Mouse (Mus musculus): ENCODE results near the gene Lcor. TPM values are rescaled to one million over a fixed set of nuclear protein-coding genes. Genes with fewer than 3 reads are reported as not detected.

Lcor gene
- polyA plus RNA-seq, 1 experiment, result 4.8 TPM

DNA sequence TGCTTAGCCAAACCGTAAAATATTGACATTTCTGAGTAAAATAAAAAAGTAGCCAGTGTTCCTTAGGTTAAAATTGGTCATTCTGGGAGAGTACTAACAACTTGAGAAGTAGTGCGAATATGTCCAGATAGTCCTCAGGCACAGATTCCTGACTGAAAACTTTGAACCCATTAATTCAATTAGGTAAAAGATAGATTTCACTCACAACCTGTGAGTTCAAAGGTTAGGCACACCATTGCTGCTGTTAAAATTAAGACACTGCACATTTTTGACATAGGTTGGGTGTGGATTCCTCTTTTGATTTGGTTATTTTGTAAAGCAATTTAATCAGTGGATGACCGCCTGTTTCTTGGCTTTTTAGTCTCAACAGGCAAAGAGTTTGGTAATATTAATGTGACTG, 78.4 kb downstream of the Lcor start:
- no peak for TF ChIP-seq CTCF (IDR thresholded peaks at IDR 0.05; ENCODE audit: borderline replicate concordance, control insufficient read depth, extremely low read depth, insufficient read depth, low read length, poor library complexity)
- no peak for TF ChIP-seq POLR2A (IDR thresholded peaks at IDR 0.05; ENCODE audit: control insufficient read depth, extremely low read depth, insufficient read depth, low read length, poor library complexity)
- WGBS, result 97% methylated on average over 3 of the region's 3 CpGs
- peaks cover 19% of the 10 kb centered on the region for H3K36me3 ChIP-seq (ENCODE audit: control insufficient read depth, insufficient read depth, low read length)
- H3K4me3 ChIP-seq (ENCODE audit: control insufficient read depth, insufficient read depth, low read length), result no peak overlapping the region
- no peak overlapping the region for H3K27ac ChIP-seq (ENCODE audit: control insufficient read depth, insufficient read depth, low read length)
- no peaks in the 10 kb centered on the region for H3K27me3 ChIP-seq (ENCODE audit: control insufficient read depth, insufficient read depth, low read length)
- H3K4me1 ChIP-seq (replicated peaks; ENCODE audit: control insufficient read depth, insufficient read depth, low read length), result no peaks in the 10 kb centered on the region
- no peak for DNase-seq

DNA sequence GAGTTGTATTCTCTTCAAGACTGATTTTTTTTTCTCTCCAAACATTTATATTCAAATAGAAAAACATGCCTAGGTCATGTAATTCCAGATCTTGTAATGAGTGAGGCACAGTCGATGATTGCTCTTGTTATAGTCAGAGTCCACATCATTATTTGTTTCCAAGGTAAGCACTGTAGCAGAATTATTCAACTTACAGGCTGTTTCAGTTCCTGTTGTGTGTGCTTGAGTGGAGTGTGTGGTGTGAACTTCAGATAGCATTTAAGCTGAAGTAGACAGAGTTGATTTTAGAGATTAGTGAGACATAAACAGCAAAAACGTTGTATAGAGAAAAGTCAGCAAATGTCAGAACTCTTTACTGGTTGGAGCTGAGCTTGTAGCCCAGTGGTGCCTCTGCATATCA, 86.4 kb downstream of the Lcor start:
- Histone ChIP-seq H3K27ac (ENCODE audit: control insufficient read depth, insufficient read depth, low read length) (no peak overlapping the region), H3K27me3 (ENCODE audit: control insufficient read depth, insufficient read depth, low read length) (no peaks in the 10 kb centered on the region), H3K36me3 (ENCODE audit: control insufficient read depth, insufficient read depth, low read length) (no peaks in the 10 kb centered on the region), H3K4me1 (replicated peaks; ENCODE audit: control insufficient read depth, insufficient read depth, low read length) (no peaks in the 10 kb centered on the region), H3K4me3 (ENCODE audit: control insufficient read depth, insufficient read depth, low read length) (no peak overlapping the region)
- TF ChIP-seq CTCF (IDR thresholded peaks at IDR 0.05; ENCODE audit: borderline replicate concordance, control insufficient read depth, extremely low read depth, insufficient read depth, low read length, poor library complexity), result no peak
- no peak for TF ChIP-seq POLR2A (IDR thresholded peaks at IDR 0.05; ENCODE audit: control insufficient read depth, extremely low read depth, insufficient read depth, low read length, poor library complexity)
- WGBS, result 77% methylated on average over 2 of the region's 2 CpGs
- no peak for DNase-seq

DNA sequence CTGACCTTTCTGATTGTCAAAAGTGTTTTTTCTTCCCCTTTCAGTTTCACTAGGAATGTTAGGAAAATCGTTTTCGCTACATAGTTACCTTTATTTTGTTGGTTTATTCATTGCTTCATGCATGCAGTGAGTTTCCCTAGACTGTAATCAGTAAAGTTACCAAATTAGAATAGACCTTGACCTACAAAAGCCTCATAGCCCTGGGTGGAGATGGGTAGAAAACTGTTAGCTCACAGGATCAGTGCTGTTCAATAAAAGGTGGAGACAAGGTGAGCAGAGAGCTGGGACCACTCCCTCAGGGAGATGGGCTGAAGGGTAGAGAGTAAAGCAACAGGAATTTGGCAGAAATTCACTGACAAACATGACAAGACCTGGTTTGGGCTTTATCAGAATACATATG, 91.3 kb downstream of the Lcor start:
- 85% methylated on average over 2 of the region's 2 CpGs for WGBS
- no peak for TF ChIP-seq POLR2A (IDR thresholded peaks at IDR 0.05; ENCODE audit: control insufficient read depth, extremely low read depth, insufficient read depth, low read length, poor library complexity)
- TF ChIP-seq CTCF (IDR thresholded peaks at IDR 0.05; ENCODE audit: borderline replicate concordance, control insufficient read depth, extremely low read depth, insufficient read depth, low read length, poor library complexity), result no peak
- no peak for DNase-seq
- Histone ChIP-seq H3K27me3 (ENCODE audit: control insufficient read depth, insufficient read depth, low read length) (no peaks in the 10 kb centered on the region), H3K4me1 (replicated peaks; ENCODE audit: control insufficient read depth, insufficient read depth, low read length) (no peaks in the 10 kb centered on the region), H3K27ac (ENCODE audit: control insufficient read depth, insufficient read depth, low read length) (no peak overlapping the region), H3K36me3 (ENCODE audit: control insufficient read depth, insufficient read depth, low read length) (no peaks in the 10 kb centered on the region), H3K4me3 (ENCODE audit: control insufficient read depth, insufficient read depth, low read length) (no peak overlapping the region)

DNA sequence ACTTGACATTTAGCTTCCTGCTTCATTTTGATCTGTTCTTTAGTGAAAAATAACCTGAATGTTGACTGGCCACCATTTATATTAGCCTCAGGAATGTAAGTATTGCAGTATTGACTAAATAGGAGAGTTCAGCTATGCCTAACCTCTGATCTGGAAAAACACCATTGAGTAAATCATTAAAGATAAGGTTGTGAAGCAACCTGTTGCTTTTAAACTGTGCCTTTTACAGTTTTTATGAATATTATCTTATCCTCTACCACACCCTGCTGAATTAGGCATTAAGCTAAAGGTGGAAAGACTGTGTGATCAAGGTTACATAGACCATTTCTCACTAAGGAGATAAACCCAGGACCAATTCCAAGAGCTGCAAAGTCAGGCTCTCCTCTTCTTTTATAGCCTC, 95.1 kb downstream of the Lcor start:
- Histone ChIP-seq H3K4me1 (replicated peaks; ENCODE audit: control insufficient read depth, insufficient read depth, low read length) (no peaks in the 10 kb centered on the region), H3K4me3 (ENCODE audit: control insufficient read depth, insufficient read depth, low read length) (no peak overlapping the region), H3K27ac (ENCODE audit: control insufficient read depth, insufficient read depth, low read length) (no peak overlapping the region), H3K36me3 (ENCODE audit: control insufficient read depth, insufficient read depth, low read length) (peaks cover 6% of the 10 kb centered on the region; the same call in 1 of the 2 replicates), H3K27me3 (ENCODE audit: control insufficient read depth, insufficient read depth, low read length) (no peaks in the 10 kb centered on the region)
- DNase-seq, result no peak
- TF ChIP-seq POLR2A (IDR thresholded peaks at IDR 0.05; ENCODE audit: control insufficient read depth, extremely low read depth, insufficient read depth, low read length, poor library complexity), result no peak
- TF ChIP-seq CTCF (IDR thresholded peaks at IDR 0.05; ENCODE audit: borderline replicate concordance, control insufficient read depth, extremely low read depth, insufficient read depth, low read length, poor library complexity), result no peak

DNA sequence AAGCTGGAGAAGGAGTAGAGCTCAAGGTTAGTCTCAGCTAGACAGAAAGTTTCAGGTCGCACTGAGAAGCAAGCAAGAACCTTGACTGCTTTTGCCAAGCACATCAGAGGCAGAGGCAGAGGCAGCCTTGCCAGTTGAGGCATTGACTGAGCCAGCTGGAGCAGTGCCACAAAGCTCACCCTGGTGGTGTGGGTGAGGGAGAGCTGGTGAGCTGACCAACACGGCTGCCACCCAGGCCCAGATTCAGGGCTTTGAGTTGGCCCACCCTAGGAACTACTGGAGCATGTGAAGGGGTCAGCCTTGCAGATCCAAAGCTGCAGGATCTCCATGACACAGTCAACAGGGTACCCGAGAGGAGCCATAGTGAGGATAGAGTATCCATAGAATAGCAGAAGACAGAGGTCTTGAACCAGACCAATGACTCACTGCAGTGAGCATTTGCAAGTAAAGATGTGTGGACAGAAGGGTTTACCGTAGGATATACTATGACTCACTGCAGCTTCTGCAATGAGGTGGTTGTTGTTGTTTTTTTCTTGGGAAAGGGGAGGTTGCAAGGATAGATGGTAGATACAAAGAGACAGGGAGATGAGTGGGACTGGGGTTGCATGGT, 97.0 kb downstream of the Lcor start:
- no peak for DNase-seq
- WGBS, result 89% methylated on average over 4 of the region's 4 CpGs

DNA sequence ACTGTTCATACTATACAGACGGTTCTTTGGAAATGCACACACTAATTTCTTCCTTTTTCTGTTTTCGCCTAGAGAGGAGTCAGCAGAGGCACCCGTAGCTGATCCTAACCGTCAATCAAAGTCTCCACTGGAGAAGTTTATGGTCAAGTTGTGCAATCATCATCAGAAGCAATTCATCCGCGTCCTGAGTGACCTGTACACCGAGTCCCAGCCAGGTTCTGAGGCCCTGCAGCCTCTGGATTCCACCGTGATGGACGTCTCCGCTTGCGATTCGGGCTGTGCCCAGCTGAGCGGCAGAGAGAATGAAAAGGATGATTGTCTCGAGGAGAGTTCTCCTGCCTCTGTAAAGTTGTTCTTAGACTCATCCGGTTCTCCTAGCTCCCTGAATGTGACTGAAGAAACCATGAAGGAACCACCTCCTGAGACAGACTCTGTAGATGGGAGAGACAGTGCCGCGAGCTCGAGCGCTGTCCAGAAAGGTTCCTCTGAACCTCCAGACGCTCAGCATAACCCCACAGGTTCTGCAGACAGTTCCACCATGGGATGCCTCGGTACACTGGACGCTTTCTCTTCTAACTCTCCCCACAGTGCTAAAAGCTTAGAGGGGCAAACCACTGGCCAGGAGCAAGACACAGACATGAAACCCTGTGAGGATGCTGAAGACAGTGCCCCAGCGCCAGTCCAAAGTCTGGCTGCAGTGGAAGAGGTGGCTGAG, 99.4 kb downstream of the Lcor start, which contains the start of gene Gm340:
TSS of gene Gm340 (plus strand) at position 665 of the 715 bp plus-strand sequence.
- Histone ChIP-seq H3K36me3 (ENCODE audit: control insufficient read depth, insufficient read depth, low read length) (peaks cover 10% of the 10 kb centered on the region; the same call in 1 of the 2 replicates), H3K4me3 (ENCODE audit: control insufficient read depth, insufficient read depth, low read length) (no peak within 1 kb of the TSS), H3K27me3 (ENCODE audit: control insufficient read depth, insufficient read depth, low read length) (no peaks in the 10 kb centered on the region), H3K4me1 (replicated peaks; ENCODE audit: control insufficient read depth, insufficient read depth, low read length) (no peaks in the 10 kb centered on the region), H3K27ac (ENCODE audit: control insufficient read depth, insufficient read depth, low read length) (no peak within 1 kb of the TSS)
- TF ChIP-seq CTCF (IDR thresholded peaks at IDR 0.05; ENCODE audit: borderline replicate concordance, control insufficient read depth, extremely low read depth, insufficient read depth, low read length, poor library complexity), result no peak
- no peak for TF ChIP-seq POLR2A (IDR thresholded peaks at IDR 0.05; ENCODE audit: control insufficient read depth, extremely low read depth, insufficient read depth, low read length, poor library complexity)
- no peak for DNase-seq
- WGBS, result 97% methylated on average over 23 of the region's 23 CpGs

More for the DNA sequence above, 97.0 kb downstream of the Lcor start:
- peaks cover 10% of the 10 kb centered on the region; the same call in 1 of the 2 replicates for H3K36me3 ChIP-seq (ENCODE audit: control insufficient read depth, insufficient read depth, low read length)
- no peaks in the 10 kb centered on the region for H3K27me3 ChIP-seq (ENCODE audit: control insufficient read depth, insufficient read depth, low read length)
- no peak overlapping the region for H3K27ac ChIP-seq (ENCODE audit: control insufficient read depth, insufficient read depth, low read length)
- no peaks in the 10 kb centered on the region for H3K4me1 ChIP-seq (replicated peaks; ENCODE audit: control insufficient read depth, insufficient read depth, low read length)
- H3K4me3 ChIP-seq (ENCODE audit: control insufficient read depth, insufficient read depth, low read length), result no peak overlapping the region
- no peak for TF ChIP-seq CTCF (IDR thresholded peaks at IDR 0.05; ENCODE audit: borderline replicate concordance, control insufficient read depth, extremely low read depth, insufficient read depth, low read length, poor library complexity)
- no peak for TF ChIP-seq POLR2A (IDR thresholded peaks at IDR 0.05; ENCODE audit: control insufficient read depth, extremely low read depth, insufficient read depth, low read length, poor library complexity)

All from thymus, adult 2 months (tissue).